Mouse (Mus musculus): ENCODE data around the gene Hoxc12. TPM values are rescaled to one million over a fixed set of nuclear protein-coding genes. Genes with fewer than 3 reads are reported as not detected.

Hoxc12 gene
- total and polyA plus RNA-seq, 3 experiments, result not detected

- peaks cover 37% of the 10 kb centered on the region for H3K27me3 ChIP-seq (ENCODE audit: control insufficient read depth, insufficient read depth, low read length)
- H3K27ac ChIP-seq, result no peak overlapping the region
- no peaks in the 10 kb centered on the region for H3K4me1 ChIP-seq (ENCODE audit: control insufficient read depth, insufficient read depth, low read length)
- H3K36me3 ChIP-seq (ENCODE audit: control insufficient read depth, insufficient read depth, low read length), result no peaks in the 10 kb centered on the region
- H3K79me2 ChIP-seq (replicated peaks; ENCODE audit: control insufficient read depth, insufficient read depth, low read length), result no peaks in the 10 kb centered on the region
- no peak overlapping the region for H3K9ac ChIP-seq (ENCODE audit: low read depth, low read length)
- no peak for TF ChIP-seq CTCF (IDR thresholded peaks at IDR 0.05)
- no peak for TF ChIP-seq EP300 (IDR thresholded peaks at IDR 0.05; ENCODE audit: insufficient read depth, low read depth, low read length)
- TF ChIP-seq POLR2A (IDR thresholded peaks at IDR 0.05; ENCODE audit: insufficient read depth, low read depth, low read length), result no peak
- DNase-seq, result no peak
- intact Hi-C loops (cut with DNase I), result no loop called here
- 7% methylated on average over 12 of the region's 12 CpGs for WGBS
- no peak overlapping the region for H3K4me3 ChIP-seq
These were observed 2.1 kb upstream of the Hoxc12 start for GRCm38 (mm10) chr15:102934438-102934837.

- Histone ChIP-seq H3K4me1 (ENCODE audit: control insufficient read depth, insufficient read depth, low read length) (no peaks in the 10 kb centered on the region), H3K36me3 (ENCODE audit: control insufficient read depth, insufficient read depth, low read length) (no peaks in the 10 kb centered on the region), H3K79me2 (replicated peaks; ENCODE audit: control insufficient read depth, insufficient read depth, low read length) (no peaks in the 10 kb centered on the region), H3K27me3 (ENCODE audit: control insufficient read depth, insufficient read depth, low read length) (peaks cover 42% of the 10 kb centered on the region), H3K27ac (no peak overlapping the region), H3K4me3 (no peak overlapping the region), H3K9ac (ENCODE audit: low read depth, low read length) (no peak overlapping the region)
- no peak for DNase-seq
- WGBS, result 2% methylated on average over 27 of the region's 27 CpGs
- TF ChIP-seq POLR2A (IDR thresholded peaks at IDR 0.05; ENCODE audit: insufficient read depth, low read depth, low read length), result no peak
- no peak for TF ChIP-seq CTCF (IDR thresholded peaks at IDR 0.05)
- TF ChIP-seq EP300 (IDR thresholded peaks at IDR 0.05; ENCODE audit: insufficient read depth, low read depth, low read length), result no peak
- intact Hi-C loops (cut with DNase I), result no loop called here
These were observed 1.7 kb upstream of the Hoxc12 start for GRCm38 (mm10) chr15:102934897-102935296.

GRCm38 (mm10) chr15:102937036-102937666, 594 bp downstream of the Hoxc12 start:
- Histone ChIP-seq H3K79me2 (replicated peaks; ENCODE audit: control insufficient read depth, insufficient read depth, low read length) (no peaks in the 10 kb centered on the region), H3K27me3 (ENCODE audit: control insufficient read depth, insufficient read depth, low read length) (peaks cover 45% of the 10 kb centered on the region), H3K27ac (no peak overlapping the region), H3K4me3 (no peak overlapping the region), H3K36me3 (ENCODE audit: control insufficient read depth, insufficient read depth, low read length) (no peaks in the 10 kb centered on the region), H3K9ac (ENCODE audit: low read depth, low read length) (no peak overlapping the region), H3K4me1 (ENCODE audit: control insufficient read depth, insufficient read depth, low read length) (no peaks in the 10 kb centered on the region)
- TF ChIP-seq CTCF (IDR thresholded peaks at IDR 0.05) (no peak), POLR2A (IDR thresholded peaks at IDR 0.05; ENCODE audit: insufficient read depth, low read depth, low read length) (no peak), EP300 (IDR thresholded peaks at IDR 0.05; ENCODE audit: insufficient read depth, low read depth, low read length) (no peak)
- DNase-seq, result no peak
- intact Hi-C loops (cut with DNase I), result no loop called here
- 2% methylated on average over 50 of the region's 50 CpGs for WGBS

- WGBS, result 4% methylated on average over 34 of the region's 34 CpGs
- H3K4me3 ChIP-seq, result no peak overlapping the region
- TF ChIP-seq POLR2A (IDR thresholded peaks at IDR 0.05; ENCODE audit: insufficient read depth, low read depth, low read length), result no peak
- TF ChIP-seq CTCF (IDR thresholded peaks at IDR 0.05), result no peak
- no peak for TF ChIP-seq EP300 (IDR thresholded peaks at IDR 0.05; ENCODE audit: insufficient read depth, low read depth, low read length)
- DNase-seq, result no peak
- no peaks in the 10 kb centered on the region for H3K79me2 ChIP-seq (replicated peaks; ENCODE audit: control insufficient read depth, insufficient read depth, low read length)
- no peak overlapping the region for H3K9ac ChIP-seq (ENCODE audit: low read depth, low read length)
- H3K27me3 ChIP-seq (ENCODE audit: control insufficient read depth, insufficient read depth, low read length), result peaks cover 46% of the 10 kb centered on the region
- intact Hi-C loops (cut with DNase I), result no loop called here
- H3K36me3 ChIP-seq (ENCODE audit: control insufficient read depth, insufficient read depth, low read length), result no peaks in the 10 kb centered on the region
- H3K4me1 ChIP-seq (ENCODE audit: control insufficient read depth, insufficient read depth, low read length), result no peaks in the 10 kb centered on the region
- no peak overlapping the region for H3K27ac ChIP-seq
These were observed 2.9 kb downstream of the Hoxc12 start for GRCm38 (mm10) chr15:102939256-102940155.

GRCm38 (mm10) chr15:102942739-102943467, 6.3 kb downstream of the Hoxc12 start:
- TF ChIP-seq CTCF (IDR thresholded peaks at IDR 0.05) (peak; percentile 17; the same call in 1 of the 2 replicates), POLR2A (IDR thresholded peaks at IDR 0.05; ENCODE audit: insufficient read depth, low read depth, low read length) (no peak)
- no peak for DNase-seq
- 2% methylated on average over 53 of the region's 53 CpGs for WGBS
- Histone ChIP-seq H3K4me1 (ENCODE audit: control insufficient read depth, insufficient read depth, low read length) (no peaks in the 10 kb centered on the region), H3K27ac (no peak overlapping the region), H3K79me2 (replicated peaks; ENCODE audit: control insufficient read depth, insufficient read depth, low read length) (no peaks in the 10 kb centered on the region), H3K4me3 (no peak overlapping the region), H3K9ac (ENCODE audit: low read depth, low read length) (no peak overlapping the region), H3K27me3 (ENCODE audit: control insufficient read depth, insufficient read depth, low read length) (peaks cover 36% of the 10 kb centered on the region), H3K36me3 (ENCODE audit: control insufficient read depth, insufficient read depth, low read length) (no peaks in the 10 kb centered on the region)
- intact Hi-C loops (cut with DNase I), result no loop called here
